Mouse (Mus musculus): ENCODE data around the gene Ctns.

GRCm38 (mm10) chr11:73146975-73147365, 51.9 kb downstream of the Ctns start:
- TF ChIP-seq EP300 (IDR thresholded peaks at IDR 0.05; ENCODE audit: low read depth) (no peak), CTCF (IDR thresholded peaks at IDR 0.05; ENCODE audit: low read depth) (no peak)

Data from heart, postnatal 0 days (tissue).